26 mouse cellular contexts compared by ENCODE assay signal in genomic region chr7:83898267-83898666, GRCm38 (mm10). TPM values are rescaled to one million over a fixed set of nuclear protein-coding genes. Genes with fewer than 3 reads are reported as not detected.
DNase-seq lines count a peak whose midpoint lies in the region; ATAC-seq and TF ChIP-seq lines count a peak whose summit lies in the region.
"Had no signal": no experiment of that assay in that cellular context is flagged by ENCODE, and none has a peak within 500 bp of the region (broad histone marks: within the 10 kb centered on the region; RNA-seq: fewer than 3 reads in every experiment).

No protein-coding gene starts in this region.

- H3K4me2 ChIP-seq in lung, embryonic 14.5 days = no peak overlapping the region
- H3K4me2 ChIP-seq in liver, embryonic 15.5 days = peak overlapping the region; percentile 55
- no peak overlapping the region for H3K4me2 ChIP-seq in stomach, embryonic 15.5 days
- no peak overlapping the region for H3K4me2 ChIP-seq in midbrain, embryonic 15.5 days
- H3K4me2 ChIP-seq: kidney, embryonic 15.5 days; neural tube, embryonic 13.5 days had no signal

- H3K27me3 ChIP-seq in lung, embryonic 14.5 days (ENCODE audit: insufficient read depth, low read length) = no peaks in the 10 kb centered on the region
- no peaks in the 10 kb centered on the region for H3K27me3 ChIP-seq in liver, embryonic 15.5 days
- H3K27me3 ChIP-seq in stomach, embryonic 15.5 days (replicated peaks) = no peaks in the 10 kb centered on the region
- no peaks in the 10 kb centered on the region for H3K27me3 ChIP-seq in midbrain, embryonic 15.5 days (replicated peaks)
- H3K27me3 ChIP-seq: kidney, embryonic 15.5 days; megakaryocyte, embryonic 14.5 days; neural tube, embryonic 13.5 days had no signal

- no peak for DNase-seq in lung, embryonic 14.5 days
- no peak for DNase-seq in lung, postnatal 4 days
- no peak for DNase-seq in retina, postnatal 1 day
- DNase-seq: adrenal gland, postnatal 10 days; cerebellum, adult 8-10 months; forebrain, postnatal 0 days; gastrocnemius, postnatal 25 days; kidney, adult 11 months; kidney, postnatal 4 days; layer of hippocampus, adult 9-11 months; right cerebral cortex, adult 18-20 months; right cerebral cortex, postnatal 4 days had no signal

- ATAC-seq in lung, embryonic 14.5 days (ENCODE audit: insufficient read depth) = peak; percentile 21; the same call in 1 of the 2 replicates
- peak; percentile 94 for ATAC-seq in erythroid progenitor cell, adult 5-6 weeks (replicated peaks; ENCODE audit: low FRiP score, poor library complexity, severe bottlenecking)
- peak; percentile 98 for ATAC-seq in liver, embryonic 15.5 days (ENCODE audit: insufficient read depth)
- ATAC-seq in stomach, embryonic 15.5 days (ENCODE audit: insufficient read depth, low FRiP score, low read depth) = peak; percentile 87
- ATAC-seq in midbrain, embryonic 15.5 days (replicated peaks) = no peak
- ATAC-seq: activated CD4-positive, CD25-positive, alpha-beta regulatory T cell, adult 4 months; forebrain, postnatal 0 days; hindbrain, postnatal 0 days; lung, postnatal 0 days; midbrain, embryonic 16.5 days had no signal

- peaks cover 11% of the 10 kb centered on the region; the same call in 1 of the 2 replicates for H3K4me1 ChIP-seq in lung, embryonic 14.5 days (ENCODE audit: insufficient read depth)
- peaks cover 64% of the 10 kb centered on the region for H3K4me1 ChIP-seq in liver, embryonic 15.5 days (replicated peaks)
- H3K4me1 ChIP-seq in stomach, embryonic 15.5 days = 0 out of 2 replicates have a peak, but pooled peaks cover 5% of the 10 kb centered on the region
- H3K4me1 ChIP-seq in midbrain, embryonic 15.5 days = peaks cover 17% of the 10 kb centered on the region

- no peaks in the 10 kb centered on the region for H3K9me3 ChIP-seq in lung, embryonic 14.5 days (ENCODE audit: low read depth, low read length)
- no peaks in the 10 kb centered on the region for H3K9me3 ChIP-seq in liver, embryonic 15.5 days (replicated peaks)
- H3K9me3 ChIP-seq in stomach, embryonic 15.5 days = no peaks in the 10 kb centered on the region
- no peaks in the 10 kb centered on the region for H3K9me3 ChIP-seq in midbrain, embryonic 15.5 days
- H3K9me3 ChIP-seq: embryonic facial prominence, embryonic 10.5 days; hindbrain, embryonic 10.5 days; kidney, embryonic 15.5 days; neural tube, embryonic 13.5 days had no signal

- TF ChIP-seq CTCF in lung, embryonic 14.5 days (IDR thresholded peaks at IDR 0.05; ENCODE audit: low read depth) = no peak

- no peak overlapping the region for H3K27ac ChIP-seq in lung, embryonic 14.5 days (ENCODE audit: low read depth)
- peak overlapping the region; percentile 89 for H3K27ac ChIP-seq in liver, embryonic 15.5 days (replicated peaks)
- H3K27ac ChIP-seq in stomach, embryonic 15.5 days = no peak overlapping the region
- no peak overlapping the region for H3K27ac ChIP-seq in midbrain, embryonic 15.5 days
- H3K27ac ChIP-seq: embryonic facial prominence, embryonic 10.5 days; hindbrain, embryonic 10.5 days; hindbrain, postnatal 0 days; kidney, embryonic 15.5 days; neural tube, embryonic 13.5 days had no signal

- peaks cover 57% of the 10 kb centered on the region for H3K36me3 ChIP-seq in lung, embryonic 14.5 days (ENCODE audit: insufficient read depth)
- H3K36me3 ChIP-seq in liver, embryonic 15.5 days (replicated peaks) = peaks cover 69% of the 10 kb centered on the region
- H3K36me3 ChIP-seq in stomach, embryonic 15.5 days = peaks cover 41% of the 10 kb centered on the region
- peaks cover 27% of the 10 kb centered on the region for H3K36me3 ChIP-seq in midbrain, embryonic 15.5 days (replicated peaks)

- no peak overlapping the region for H3K4me3 ChIP-seq in lung, embryonic 14.5 days (ENCODE audit: low read depth, low read length)
- peak overlapping the region; percentile 21 for H3K4me3 ChIP-seq in liver, embryonic 15.5 days (replicated peaks)
- H3K4me3 ChIP-seq in stomach, embryonic 15.5 days (replicated peaks) = no peak overlapping the region
- H3K4me3 ChIP-seq in midbrain, embryonic 15.5 days = no peak overlapping the region
- H3K4me3 ChIP-seq: embryonic facial prominence, embryonic 10.5 days; hindbrain, embryonic 10.5 days; kidney, embryonic 15.5 days; megakaryocyte, embryonic 14.5 days; myocyte; neural tube, embryonic 13.5 days had no signal

- H3K9ac ChIP-seq in lung, embryonic 14.5 days = no peak overlapping the region
- no peak overlapping the region for H3K9ac ChIP-seq in liver, embryonic 15.5 days
- H3K9ac ChIP-seq in stomach, embryonic 15.5 days = no peak overlapping the region
- H3K9ac ChIP-seq in midbrain, embryonic 15.5 days = no peak overlapping the region
- H3K9ac ChIP-seq: forebrain, postnatal 0 days; kidney, embryonic 15.5 days; neural tube, embryonic 13.5 days had no signal

- WGBS in lung, embryonic 14.5 days = 87% methylated on average over 11 of the region's 11 CpGs
- 24% methylated on average over 11 of the region's 11 CpGs for WGBS in liver, embryonic 15.5 days (ENCODE audit: insufficient replicate concordance)
- 79% methylated on average over 11 of the region's 11 CpGs for WGBS in stomach, embryonic 15.5 days
- 93% methylated on average over 11 of the region's 11 CpGs for whole genome bisulfite sequencing in midbrain, embryonic 15.5 days

RNA-seq across cellular contexts. Expression of gene Mesd, which starts 14.0 kb away (rescaled TPM):
- polyA plus RNA-seq in lung, embryonic 14.5 days (2014; fragmentation: Nextera tagmentation; extraction: Ambion mirVana) = 111 and 117 TPM in 2 replicates
- 25.2 and 30.6 TPM in 2 replicates for total RNA-seq in erythroid progenitor cell, adult 5-6 weeks (2015; ENCODE audit: low replicate concordance)
- total RNA-seq in erythroid progenitor cell, adult 5-6 weeks (2017; ENCODE audit: low replicate concordance) = 33.7 and 38.1 TPM in 2 replicates
- 41.7 and 46.9 TPM in 2 replicates for polyA plus RNA-seq in liver, embryonic 15.5 days (2015; fragmentation: Nextera tagmentation; extraction: Ambion mirVana)
- polyA plus RNA-seq in stomach, embryonic 15.5 days (2015; fragmentation: Nextera tagmentation; extraction: Ambion mirVana) = 107 and 123 TPM in 2 replicates
- 64.7 and 67.1 TPM in 2 replicates for polyA plus RNA-seq in midbrain, embryonic 15.5 days (2015; fragmentation: Nextera tagmentation; extraction: Ambion mirVana)

RNA-seq across cellular contexts. Expression of gene Tlnrd1, which starts 14.2 kb away (rescaled TPM):
- polyA plus RNA-seq in lung, embryonic 14.5 days (2014; fragmentation: Nextera tagmentation; extraction: Ambion mirVana) = 24.1 and 29.1 TPM in 2 replicates
- total RNA-seq in erythroid progenitor cell, adult 5-6 weeks (2015; ENCODE audit: low replicate concordance) = 28.8 and 36.9 TPM in 2 replicates
- total RNA-seq in erythroid progenitor cell, adult 5-6 weeks (2017; ENCODE audit: low replicate concordance) = 19.2 and 25.7 TPM in 2 replicates
- polyA plus RNA-seq in liver, embryonic 15.5 days (2015; fragmentation: Nextera tagmentation; extraction: Ambion mirVana) = 11.1 and 13.4 TPM in 2 replicates
- 14.2 and 14.3 TPM in 2 replicates for polyA plus RNA-seq in stomach, embryonic 15.5 days (2015; fragmentation: Nextera tagmentation; extraction: Ambion mirVana)
- 10.1 and 12.1 TPM in 2 replicates for polyA plus RNA-seq in midbrain, embryonic 15.5 days (2015; fragmentation: Nextera tagmentation; extraction: Ambion mirVana)
